Mouse (Mus musculus) heart, embryonic 13.5 days (tissue): ENCODE measurements at regions not wholly inside any gene's neighbourhood (a gene's known extent, or its start where the extent isn't known, plus 50 kb on each side); places are given as distances from the start of the nearest gene placed in this dataset.

Experiments
- ATAC-seq: fragments of 200-750 bp; cut with Nextera tagmentation; 2 replicates; pipeline ENCODE4 v1.8.0; 2017; ENCODE audit warnings: moderate TSS enrichment; ENCODE audit not compliant: insufficient number of reproducible peaks, low FRiP score, low TSS enrichment; ENCODE audit errors: extremely low read depth
- H3K27ac ChIP-seq: fragments of 300-500 bp; sonication (generic); replicated peaks from 2 replicates; pipeline ENCODE4 v1.5.1; 2015; ENCODE audit warnings: moderate library complexity, mild to moderate bottlenecking, inconsistent platforms
- H3K27me3 ChIP-seq: fragments of 300-500 bp; sonication (generic); replicated peaks from 2 replicates; pipeline ENCODE4 v1.6.1; 2015; ENCODE audit warnings: mild to moderate bottlenecking, inconsistent platforms
- H3K36me3 ChIP-seq: fragments of 300-500 bp; sonication (generic); 2 replicates; pipeline ENCODE4 v1.6.1; 2015; ENCODE audit warnings: mild to moderate bottlenecking, inconsistent platforms
- H3K4me1 ChIP-seq: fragments of 300-500 bp; sonication (generic); 2 replicates; pipeline ENCODE4 v1.6.1; 2015; ENCODE audit warnings: inconsistent platforms
- H3K4me2 ChIP-seq: fragments of 300-500 bp; sonication (generic); 2 replicates; pipeline ENCODE4 v1.6.1; 2015; ENCODE audit warnings: inconsistent platforms, mild to moderate bottlenecking, moderate library complexity
- H3K4me3 ChIP-seq: fragments of 300-500 bp; sonication (generic); 2 replicates; pipeline ENCODE4 v1.5.1; 2015; ENCODE audit warnings: moderate library complexity, mild to moderate bottlenecking, inconsistent platforms
- H3K9ac ChIP-seq: fragments of 300-500 bp; sonication (generic); 2 replicates; pipeline ENCODE4 v1.6.1; 2015; ENCODE audit warnings: inconsistent platforms, mild to moderate bottlenecking, moderate library complexity
- H3K9me3 ChIP-seq: fragments of 300-500 bp; sonication (generic); 2 replicates; pipeline ENCODE4 v1.6.1; 2016; ENCODE audit warnings: inconsistent platforms
- WGBS: fragments of 180-500 bp; shearing (Covaris S2); methylation state at CpG from one replicate; pipeline ENCODE4 v1.1.7; 2015; ENCODE audit warnings: mixed read lengths; 5-methylcytosine and 5-hydroxymethylcytosine counted together

DNA sequence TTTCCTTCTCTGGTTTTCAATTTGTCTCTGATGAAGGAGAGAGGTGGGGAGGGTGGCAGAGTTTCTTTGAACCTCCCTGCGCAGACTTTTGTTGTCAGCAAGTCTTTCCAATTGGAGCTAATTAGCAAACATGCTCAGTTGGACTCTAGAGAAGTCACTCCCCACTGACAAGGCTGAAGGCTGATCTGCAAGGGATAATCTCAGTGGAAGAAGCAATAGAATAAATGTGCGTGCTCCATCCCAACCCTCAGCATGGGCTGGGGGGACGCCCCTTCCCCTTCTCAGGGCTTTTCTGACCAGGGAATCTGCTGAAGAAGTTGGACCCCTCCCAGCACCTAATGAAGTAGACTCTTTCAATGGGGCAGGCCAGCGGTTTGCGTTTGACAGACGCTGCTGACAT is 353.8 kb downstream of the Pmp22 start:
- no peak overlapping the region for H3K4me2 ChIP-seq
- no peak overlapping the region for H3K4me3 ChIP-seq
- WGBS = 65% methylated on average over 6 of the region's 6 CpGs
- peaks cover 13% of the 10 kb centered on the region for H3K9me3 ChIP-seq
- H3K4me1 ChIP-seq = no peaks in the 10 kb centered on the region
- H3K27ac ChIP-seq = no peak overlapping the region
- H3K36me3 ChIP-seq = no peaks in the 10 kb centered on the region
- 0 out of 2 replicates have a peak, but pooled peaks cover 4% of the 10 kb centered on the region for H3K27me3 ChIP-seq
- H3K9ac ChIP-seq = no peak overlapping the region
- ATAC-seq = no peak

DNA sequence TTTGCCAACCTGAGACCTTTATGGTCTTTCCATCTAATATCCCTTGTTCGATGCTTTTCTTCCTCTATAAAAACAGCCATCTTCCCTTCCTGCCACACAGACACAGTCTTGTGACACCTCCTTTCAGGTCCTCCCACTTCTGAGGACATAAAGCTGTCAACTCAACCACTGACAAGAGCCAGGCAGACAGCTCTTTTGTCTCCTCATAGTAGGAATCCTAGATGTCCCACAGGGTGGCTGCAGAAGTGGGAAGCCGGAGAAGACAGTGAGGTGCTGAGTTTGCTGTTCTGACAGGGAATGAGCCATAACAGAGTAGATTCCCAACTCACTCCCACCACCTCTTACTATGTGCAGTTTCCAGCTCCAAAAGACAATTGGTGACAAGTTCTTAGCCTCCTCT is 358.4 kb downstream of the Pmp22 start:
- Histone ChIP-seq H3K36me3 (no peaks in the 10 kb centered on the region), H3K9me3 (0 out of 2 replicates have a peak, but pooled peaks cover 3% of the 10 kb centered on the region), H3K4me1 (no peaks in the 10 kb centered on the region), H3K27ac (no peak overlapping the region), H3K4me3 (no peak overlapping the region), H3K27me3 (0 out of 2 replicates have a peak, but pooled peaks cover 4% of the 10 kb centered on the region), H3K9ac (no peak overlapping the region), H3K4me2 (no peak overlapping the region)
- ATAC-seq = no peak
- WGBS = 16% methylated on average over 2 of the region's 2 CpGs

DNA sequence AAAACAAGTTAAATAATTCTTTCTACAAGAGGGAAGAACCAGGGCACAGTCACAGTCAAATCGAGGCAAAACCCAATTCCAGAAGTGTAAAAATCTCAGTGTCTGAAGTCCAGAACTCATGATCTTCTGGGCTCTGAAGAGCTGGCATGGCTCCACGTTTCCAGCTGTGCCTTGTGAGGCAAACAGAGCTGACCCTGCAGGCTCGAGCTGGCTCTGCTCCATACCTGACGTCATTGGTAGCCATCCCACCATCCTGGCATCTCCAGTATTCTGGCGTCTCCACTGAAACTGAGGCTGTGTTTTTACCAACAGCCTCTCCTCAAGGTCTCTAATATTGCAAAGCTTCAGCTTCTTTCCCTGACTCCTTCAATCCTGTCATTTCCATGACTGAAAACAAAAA is 373.4 kb downstream of the Pmp22 start:
- Histone ChIP-seq H3K4me2 (no peak overlapping the region), H3K36me3 (no peaks in the 10 kb centered on the region), H3K9ac (no peak overlapping the region), H3K4me1 (no peaks in the 10 kb centered on the region), H3K9me3 (no peaks in the 10 kb centered on the region), H3K4me3 (no peak overlapping the region), H3K27ac (no peak overlapping the region), H3K27me3 (no peaks in the 10 kb centered on the region)
- 45% methylated on average over 5 of the region's 5 CpGs for WGBS
- no peak for ATAC-seq

DNA sequence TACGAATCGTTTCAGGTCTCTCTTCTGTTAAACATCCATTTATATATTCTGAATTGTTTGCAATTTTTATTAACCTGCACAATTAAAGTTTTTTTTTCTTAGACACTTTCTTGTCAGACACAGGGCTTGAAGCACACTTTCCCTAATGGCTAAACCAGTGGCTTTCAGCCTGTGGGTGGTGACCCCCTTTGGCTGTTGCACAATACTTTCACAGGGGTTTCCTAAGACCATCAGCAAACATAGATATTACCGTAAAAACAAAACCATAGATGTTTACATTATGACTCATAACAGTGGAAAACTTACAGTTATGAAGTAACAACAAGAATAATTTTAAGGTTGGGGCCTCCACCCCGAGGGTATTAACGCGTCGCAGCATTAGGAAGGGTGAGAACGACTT is 378.6 kb downstream of the Pmp22 start:
- Histone ChIP-seq H3K4me2 (no peak overlapping the region), H3K27me3 (no peaks in the 10 kb centered on the region), H3K4me3 (no peak overlapping the region), H3K9me3 (no peaks in the 10 kb centered on the region), H3K9ac (no peak overlapping the region), H3K36me3 (no peaks in the 10 kb centered on the region), H3K27ac (no peak overlapping the region), H3K4me1 (0 out of 2 replicates have a peak, but pooled peaks cover 6% of the 10 kb centered on the region)
- 86% methylated on average over 8 of the region's 8 CpGs for WGBS
- ATAC-seq = no peak

DNA sequence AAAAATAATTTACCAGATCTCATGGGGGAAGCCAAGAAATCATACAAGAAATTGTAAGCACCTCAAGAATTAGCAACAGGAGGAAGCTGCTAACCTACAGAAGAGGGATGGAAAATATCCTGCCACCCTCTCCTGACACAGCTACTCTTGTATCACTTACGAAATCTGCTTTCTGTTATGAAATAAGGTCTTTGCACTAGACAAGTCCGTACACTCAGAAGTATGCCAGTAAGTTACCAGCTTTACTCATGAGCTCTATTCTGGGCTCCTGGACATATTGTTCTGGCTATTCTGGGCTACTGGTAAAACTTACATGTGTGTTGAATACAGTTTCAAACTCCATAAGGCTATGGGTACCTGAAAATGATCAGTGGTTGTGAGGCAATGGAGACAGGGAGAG is 379.9 kb downstream of the Pmp22 start:
- 0 out of 2 replicates have a peak, but pooled peaks cover 4% of the 10 kb centered on the region for H3K9me3 ChIP-seq
- 0 out of 2 replicates have a peak, but pooled peaks cover 6% of the 10 kb centered on the region for H3K4me1 ChIP-seq
- 71% methylated on average over 2 of the region's 2 CpGs for WGBS
- no peaks in the 10 kb centered on the region for H3K36me3 ChIP-seq
- no peak overlapping the region for H3K4me3 ChIP-seq
- no peak for ATAC-seq
- H3K9ac ChIP-seq = no peak overlapping the region
- H3K27ac ChIP-seq = no peak overlapping the region
- no peak overlapping the region for H3K4me2 ChIP-seq
- H3K27me3 ChIP-seq = no peaks in the 10 kb centered on the region

DNA sequence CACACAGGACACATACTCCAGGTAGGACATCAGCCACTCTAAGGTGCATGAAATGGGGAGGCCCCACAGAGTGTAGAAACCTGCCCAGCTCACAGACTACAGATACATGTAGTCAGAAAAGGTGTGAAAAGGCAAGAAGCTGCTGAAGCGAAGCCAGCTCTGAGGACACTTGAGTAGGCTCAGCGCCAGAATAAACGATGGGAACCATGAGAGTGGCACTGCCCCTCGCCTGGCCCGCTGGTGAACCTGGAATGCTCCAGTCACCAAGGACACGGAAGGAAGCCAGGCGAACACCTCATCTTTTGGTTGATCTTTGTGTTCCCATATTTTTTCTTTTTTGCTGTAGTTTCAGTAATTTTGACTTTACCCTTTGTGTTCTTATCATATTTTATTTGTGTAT is 381.8 kb downstream of the Pmp22 start:
- Histone ChIP-seq H3K4me2 (no peak overlapping the region), H3K36me3 (no peaks in the 10 kb centered on the region), H3K27ac (no peak overlapping the region), H3K27me3 (no peaks in the 10 kb centered on the region), H3K4me1 (0 out of 2 replicates have a peak, but pooled peaks cover 6% of the 10 kb centered on the region), H3K4me3 (no peak overlapping the region), H3K9me3 (0 out of 2 replicates have a peak, but pooled peaks cover 4% of the 10 kb centered on the region), H3K9ac (no peak overlapping the region)
- no peak for ATAC-seq
- WGBS = 81% methylated on average over 7 of the region's 7 CpGs

DNA sequence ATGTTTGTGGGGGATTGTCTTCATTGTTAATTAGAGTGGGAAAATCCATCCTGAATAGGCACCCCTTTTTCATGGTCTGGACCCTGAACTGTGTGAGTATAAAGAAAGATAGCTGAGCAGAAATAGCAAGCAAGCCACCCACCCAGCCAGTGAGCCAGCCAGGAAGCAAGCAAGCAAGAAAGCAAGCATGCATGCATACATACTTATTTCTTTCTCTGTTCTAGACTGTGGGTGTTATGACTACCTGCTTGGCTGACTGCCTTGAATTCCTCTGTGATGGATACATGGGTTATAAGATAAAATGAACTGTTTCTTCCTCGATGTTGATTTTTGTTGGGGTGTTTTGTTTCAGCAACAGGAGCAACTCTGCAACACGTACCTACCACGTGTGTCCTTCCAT is 385.8 kb downstream of the Pmp22 start:
- Histone ChIP-seq H3K27ac (no peak overlapping the region), H3K4me1 (peaks cover 18% of the 10 kb centered on the region), H3K9me3 (0 out of 2 replicates have a peak, but pooled peaks cover 4% of the 10 kb centered on the region), H3K36me3 (no peaks in the 10 kb centered on the region), H3K4me3 (no peak overlapping the region), H3K27me3 (no peaks in the 10 kb centered on the region), H3K9ac (no peak overlapping the region), H3K4me2 (no peak overlapping the region)
- ATAC-seq = no peak
- WGBS = 75% methylated on average over 3 of the region's 3 CpGs

DNA sequence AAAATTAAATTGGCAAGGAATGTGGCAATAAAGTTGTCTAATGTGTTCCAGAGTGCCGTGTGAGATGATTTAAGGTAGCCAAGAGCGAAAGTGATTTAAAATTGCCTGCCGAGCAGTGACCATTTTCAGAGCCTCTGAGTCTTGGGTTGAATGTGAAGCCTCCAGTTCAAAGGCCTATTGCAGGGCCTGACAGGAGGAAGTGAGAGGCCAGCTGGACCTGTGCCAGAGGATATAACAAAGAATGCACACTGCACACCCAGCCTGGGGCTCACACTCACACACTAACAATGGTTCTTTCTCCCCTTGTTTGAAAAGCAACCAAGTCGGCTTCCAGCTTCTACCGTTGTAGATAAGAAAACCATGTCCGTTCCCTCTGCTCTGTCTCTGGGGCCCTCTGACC is 390.1 kb downstream of the Pmp22 start:
- Histone ChIP-seq H3K4me2 (no peak overlapping the region), H3K27ac (peak overlapping the region; percentile 61), H3K4me3 (no peak overlapping the region), H3K9me3 (no peaks in the 10 kb centered on the region), H3K36me3 (no peaks in the 10 kb centered on the region), H3K4me1 (peaks cover 13% of the 10 kb centered on the region), H3K9ac (0 out of 2 replicates have a peak overlapping the region, but pooled peaks have one; percentile 7), H3K27me3 (no peaks in the 10 kb centered on the region)
- WGBS = 34% methylated on average over 6 of the region's 6 CpGs
- ATAC-seq = no peak

DNA sequence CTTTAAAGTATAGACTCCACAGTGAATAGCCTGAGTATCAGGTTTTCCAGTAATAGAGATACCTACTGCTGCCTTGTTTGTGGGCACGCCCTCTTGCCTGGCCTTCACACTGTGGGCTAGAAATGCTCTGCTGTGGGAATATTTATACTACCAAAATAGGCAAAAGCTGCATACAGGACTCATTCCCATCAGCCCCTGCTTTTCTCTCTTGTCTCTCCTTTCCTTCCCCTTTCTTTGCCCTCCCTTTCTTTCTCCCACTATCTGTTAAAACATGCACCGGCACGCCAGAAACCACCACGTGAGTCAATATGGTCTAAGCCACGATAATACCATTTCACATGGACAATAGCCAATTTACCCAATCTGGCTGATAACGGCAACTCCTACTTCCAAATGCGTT is 395.5 kb downstream of the Pmp22 start:
- no peak overlapping the region for H3K9ac ChIP-seq
- H3K27ac ChIP-seq = no peak overlapping the region
- no peak overlapping the region for H3K4me3 ChIP-seq
- 58% methylated on average over 7 of the region's 7 CpGs for WGBS
- no peak overlapping the region for H3K4me2 ChIP-seq
- H3K4me1 ChIP-seq = 0 out of 2 replicates have a peak, but pooled peaks cover 2% of the 10 kb centered on the region
- H3K9me3 ChIP-seq = no peaks in the 10 kb centered on the region
- no peaks in the 10 kb centered on the region for H3K36me3 ChIP-seq
- ATAC-seq = no peak
- no peaks in the 10 kb centered on the region for H3K27me3 ChIP-seq

DNA sequence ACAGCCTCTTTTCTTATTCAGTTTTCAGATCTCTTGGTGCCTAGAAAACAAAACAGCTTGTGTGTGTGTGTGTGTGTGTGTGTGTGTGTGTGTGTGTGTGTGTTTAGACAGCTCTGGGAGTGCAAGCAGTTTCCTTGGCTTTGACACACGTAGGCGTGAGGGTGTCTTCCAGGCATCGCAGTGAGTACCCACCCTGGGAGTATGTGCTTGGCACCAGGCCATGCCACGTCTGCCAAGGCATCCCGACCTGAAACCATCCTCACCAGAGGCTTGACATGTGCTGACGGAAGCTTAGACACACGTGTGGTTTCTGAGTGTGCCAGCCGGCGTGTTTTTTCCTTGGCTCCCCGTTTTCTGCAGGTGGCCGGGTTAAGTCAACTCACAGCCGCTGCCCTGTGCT is 396.6 kb downstream of the Pmp22 start:
- H3K9me3 ChIP-seq = no peaks in the 10 kb centered on the region
- 66% methylated on average over 12 of the region's 12 CpGs for WGBS
- no peaks in the 10 kb centered on the region for H3K36me3 ChIP-seq
- no peak overlapping the region for H3K9ac ChIP-seq
- H3K4me2 ChIP-seq = no peak overlapping the region
- H3K27me3 ChIP-seq = no peaks in the 10 kb centered on the region
- no peak overlapping the region for H3K27ac ChIP-seq
- 0 out of 2 replicates have a peak, but pooled peaks cover 2% of the 10 kb centered on the region for H3K4me1 ChIP-seq
- ATAC-seq = no peak
- H3K4me3 ChIP-seq = no peak overlapping the region

DNA sequence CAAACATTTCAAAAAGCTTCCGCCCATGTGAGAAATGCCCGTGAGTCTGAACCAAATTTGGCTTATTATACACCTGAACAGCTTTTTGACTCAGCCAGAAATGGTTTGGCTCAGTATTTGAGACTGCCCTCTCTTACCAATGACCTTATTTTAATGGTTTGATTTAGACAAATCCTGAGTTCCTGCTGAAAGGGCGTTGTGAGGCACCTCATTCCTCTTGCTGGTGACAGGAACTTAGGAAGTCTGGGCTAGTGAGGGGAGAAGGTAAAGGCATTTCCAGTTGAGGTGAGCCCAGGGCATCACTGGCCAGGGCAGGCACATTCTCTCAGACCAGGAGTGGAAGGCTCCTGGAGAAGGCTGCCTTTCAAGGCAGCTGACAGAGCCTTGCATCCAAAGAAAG is 396.1 kb downstream of the Hs3st3b1 start:
- no peaks in the 10 kb centered on the region for H3K9me3 ChIP-seq
- no peak overlapping the region for H3K4me3 ChIP-seq
- H3K4me1 ChIP-seq = 0 out of 2 replicates have a peak, but pooled peaks cover 2% of the 10 kb centered on the region
- H3K27ac ChIP-seq = no peak overlapping the region
- H3K9ac ChIP-seq = no peak overlapping the region
- H3K36me3 ChIP-seq = no peaks in the 10 kb centered on the region
- no peak overlapping the region for H3K4me2 ChIP-seq
- ATAC-seq = no peak
- 69% methylated on average over 3 of the region's 3 CpGs for WGBS
- H3K27me3 ChIP-seq = no peaks in the 10 kb centered on the region

DNA sequence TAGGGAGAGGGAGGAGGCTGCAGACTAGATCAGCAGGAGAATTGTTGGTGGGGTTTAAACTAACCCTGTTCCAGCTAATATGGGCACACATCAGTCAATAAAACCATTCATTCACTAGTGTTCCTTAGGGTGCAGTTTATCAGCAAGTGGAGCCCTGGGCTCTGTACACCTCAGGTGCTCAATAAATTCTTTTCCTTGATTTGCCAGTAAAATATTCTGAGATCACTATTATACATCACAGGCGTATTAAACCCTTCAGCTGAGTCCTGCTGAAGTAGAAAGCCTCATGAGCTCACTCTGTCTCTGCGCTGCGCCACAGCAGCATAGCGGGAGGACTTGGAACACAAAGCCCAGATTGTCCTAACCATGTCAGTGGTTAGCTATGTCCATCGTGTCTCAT is 389.3 kb downstream of the Hs3st3b1 start:
- peaks cover 6% of the 10 kb centered on the region for H3K27me3 ChIP-seq
- no peaks in the 10 kb centered on the region for H3K36me3 ChIP-seq
- no peak overlapping the region for H3K9ac ChIP-seq
- H3K4me2 ChIP-seq = no peak overlapping the region
- no peak overlapping the region for H3K4me3 ChIP-seq
- ATAC-seq = no peak
- H3K4me1 ChIP-seq = no peaks in the 10 kb centered on the region
- no peak overlapping the region for H3K27ac ChIP-seq
- no peaks in the 10 kb centered on the region for H3K9me3 ChIP-seq
- whole genome bisulfite sequencing = 84% methylated on average over 5 of the region's 5 CpGs
